Mouse (Mus musculus): Measurements from ENCODE around the gene Hsdl1. TPM values are rescaled to one million over a fixed set of nuclear protein-coding genes. Genes with fewer than 3 reads are reported as not detected.

Gene Hsdl1
- polyA plus RNA-seq, 1 experiment from 2014 or later, result 87.6 TPM

GRCm38 (mm10) chr8:119616811-119617210 lies 41.8 kb upstream of the Hsdl1 start:
- no peak overlapping the region for H3K9ac ChIP-seq (ENCODE audit: low read length)
- no peak for DNase-seq (ENCODE audit: low spot score)
- no peaks in the 10 kb centered on the region for H3K4me1 ChIP-seq (ENCODE audit: control insufficient read depth, insufficient read depth, low read length)
- no peak overlapping the region for H3K4me3 ChIP-seq (ENCODE audit: low read depth, low read length)
- H3K27me3 ChIP-seq (ENCODE audit: control insufficient read depth, insufficient read depth, low read length), result no peaks in the 10 kb centered on the region
- H3K27ac ChIP-seq (ENCODE audit: low read depth, low read length), result no peak overlapping the region
- no peaks in the 10 kb centered on the region for H3K9me3 ChIP-seq (ENCODE audit: control insufficient read depth, low read length)
- no peaks in the 10 kb centered on the region for H3K36me3 ChIP-seq (ENCODE audit: control insufficient read depth, insufficient read depth, low read length)
- H3K4me2 ChIP-seq (ENCODE audit: low read depth), result no peak overlapping the region
- 88% methylated on average over 4 of the region's 4 CpGs for WGBS
- ATAC-seq (ENCODE audit: insufficient read depth, low FRiP score, low TSS enrichment), result no peak

- H3K36me3 ChIP-seq (ENCODE audit: control insufficient read depth, insufficient read depth, low read length), result no peaks in the 10 kb centered on the region
- 76% methylated on average over 5 of the region's 7 CpGs for WGBS
- H3K27ac ChIP-seq (ENCODE audit: low read depth, low read length), result no peak overlapping the region
- no peak overlapping the region for H3K4me2 ChIP-seq (ENCODE audit: low read depth)
- no peak overlapping the region for H3K9ac ChIP-seq (ENCODE audit: low read length)
- H3K4me1 ChIP-seq (ENCODE audit: control insufficient read depth, insufficient read depth, low read length), result no peaks in the 10 kb centered on the region
- no peak for ATAC-seq (ENCODE audit: insufficient read depth, low FRiP score, low TSS enrichment)
- DNase-seq (ENCODE audit: low spot score), result no peak
- H3K4me3 ChIP-seq (ENCODE audit: low read depth, low read length), result no peak overlapping the region
- no peaks in the 10 kb centered on the region for H3K9me3 ChIP-seq (ENCODE audit: control insufficient read depth, low read length)
- no peaks in the 10 kb centered on the region for H3K27me3 ChIP-seq (ENCODE audit: control insufficient read depth, insufficient read depth, low read length)
Measured at GRCm38 (mm10) chr8:119616358-119616757, 41.4 kb upstream of the Hsdl1 start.

- H3K4me3 ChIP-seq (ENCODE audit: low read depth, low read length), result no peak overlapping the region
- no peaks in the 10 kb centered on the region for H3K4me1 ChIP-seq (ENCODE audit: control insufficient read depth, insufficient read depth, low read length)
- no peaks in the 10 kb centered on the region for H3K36me3 ChIP-seq (ENCODE audit: control insufficient read depth, insufficient read depth, low read length)
- 79% methylated on average over 14 of the region's 14 CpGs for WGBS
- no peaks in the 10 kb centered on the region for H3K9me3 ChIP-seq (ENCODE audit: control insufficient read depth, low read length)
- ATAC-seq (ENCODE audit: insufficient read depth, low FRiP score, low TSS enrichment) (no peak), DNase-seq (ENCODE audit: low spot score) (no peak)
- no peak overlapping the region for H3K27ac ChIP-seq (ENCODE audit: low read depth, low read length)
- H3K27me3 ChIP-seq (ENCODE audit: control insufficient read depth, insufficient read depth, low read length), result no peaks in the 10 kb centered on the region
- no peak overlapping the region for H3K4me2 ChIP-seq (ENCODE audit: low read depth)
- H3K9ac ChIP-seq (ENCODE audit: low read length), result no peak overlapping the region
Measured at GRCm38 (mm10) chr8:119615096-119615495, 40.1 kb upstream of the Hsdl1 start.

GRCm38 (mm10) chr8:119612471-119612870 lies 37.5 kb upstream of the Hsdl1 start, which contains the start of gene Adad2:
TSS of gene Adad2 (plus strand) at chr8:119612747.
- H3K9ac ChIP-seq (ENCODE audit: low read length), result no peak within 1 kb of the TSS
- no peaks in the 10 kb centered on the region for H3K9me3 ChIP-seq (ENCODE audit: control insufficient read depth, low read length)
- H3K27me3 ChIP-seq (ENCODE audit: control insufficient read depth, insufficient read depth, low read length), result no peaks in the 10 kb centered on the region
- WGBS, result 81% methylated on average over 26 of the region's 26 CpGs
- H3K36me3 ChIP-seq (ENCODE audit: control insufficient read depth, insufficient read depth, low read length), result no peaks in the 10 kb centered on the region
- no peaks in the 10 kb centered on the region for H3K4me1 ChIP-seq (ENCODE audit: control insufficient read depth, insufficient read depth, low read length)
- H3K4me2 ChIP-seq (ENCODE audit: low read depth), result no peak within 1 kb of the TSS
- H3K27ac ChIP-seq (ENCODE audit: low read depth, low read length), result no peak within 1 kb of the TSS
- ATAC-seq (ENCODE audit: insufficient read depth, low FRiP score, low TSS enrichment), result no peak
- DNase-seq (ENCODE audit: low spot score), result no peak
- no peak within 1 kb of the TSS for H3K4me3 ChIP-seq (ENCODE audit: low read depth, low read length)

- Histone ChIP-seq H3K27me3 (ENCODE audit: control insufficient read depth, insufficient read depth, low read length) (no peaks in the 10 kb centered on the region), H3K4me1 (ENCODE audit: control insufficient read depth, insufficient read depth, low read length) (peaks cover 6% of the 10 kb centered on the region), H3K27ac (ENCODE audit: low read depth, low read length) (no peak overlapping the region), H3K4me2 (ENCODE audit: low read depth) (no peak overlapping the region), H3K9me3 (ENCODE audit: control insufficient read depth, low read length) (no peaks in the 10 kb centered on the region), H3K4me3 (ENCODE audit: low read depth, low read length) (no peak overlapping the region), H3K36me3 (ENCODE audit: control insufficient read depth, insufficient read depth, low read length) (peaks cover 4% of the 10 kb centered on the region), H3K9ac (ENCODE audit: low read length) (no peak overlapping the region)
- ATAC-seq (ENCODE audit: insufficient read depth, low FRiP score, low TSS enrichment) (no peak), DNase-seq (ENCODE audit: low spot score) (no peak)
- 85% methylated on average over 2 of the region's 2 CpGs for WGBS
Measured at GRCm38 (mm10) chr8:119606224-119606623, 31.2 kb upstream of the Hsdl1 start.

GRCm38 (mm10) chr8:119604996-119605395 lies 30.0 kb upstream of the Hsdl1 start, which contains the start of gene Taf1c:
TSS of gene Taf1c (minus strand) at chr8:119605222.
- no peaks in the 10 kb centered on the region for H3K9me3 ChIP-seq (ENCODE audit: control insufficient read depth, low read length)
- no peaks in the 10 kb centered on the region for H3K27me3 ChIP-seq (ENCODE audit: control insufficient read depth, insufficient read depth, low read length)
- DNase-seq (ENCODE audit: low spot score), result peak; percentile 93
- H3K4me1 ChIP-seq (ENCODE audit: control insufficient read depth, insufficient read depth, low read length), result peaks cover 6% of the 10 kb centered on the region
- ATAC-seq (ENCODE audit: insufficient read depth, low FRiP score, low TSS enrichment), result peak; percentile 58; the same call in 1 of the 2 replicates
- H3K9ac ChIP-seq (ENCODE audit: low read length), result peak within 1 kb of the TSS; percentile 82
- peak within 1 kb of the TSS; percentile 84 for H3K4me3 ChIP-seq (ENCODE audit: low read depth, low read length)
- peaks cover 6% of the 10 kb centered on the region for H3K36me3 ChIP-seq (ENCODE audit: control insufficient read depth, insufficient read depth, low read length)
- no peak within 1 kb of the TSS for H3K27ac ChIP-seq (ENCODE audit: low read depth, low read length)
- H3K4me2 ChIP-seq (ENCODE audit: low read depth), result peak within 1 kb of the TSS; percentile 74
- WGBS, result 0% methylated on average over 23 of the region's 23 CpGs

GRCm38 (mm10) chr8:119604398-119604803 lies 29.4 kb upstream of the Hsdl1 start:
- ATAC-seq (ENCODE audit: insufficient read depth, low FRiP score, low TSS enrichment), result no peak
- 50% methylated on average over 12 of the region's 12 CpGs for WGBS
- Histone ChIP-seq H3K27me3 (ENCODE audit: control insufficient read depth, insufficient read depth, low read length) (no peaks in the 10 kb centered on the region), H3K9ac (ENCODE audit: low read length) (peak overlapping the region; percentile 82), H3K4me3 (ENCODE audit: low read depth, low read length) (peak overlapping the region; percentile 84), H3K4me2 (ENCODE audit: low read depth) (peak overlapping the region; percentile 74), H3K9me3 (ENCODE audit: control insufficient read depth, low read length) (no peaks in the 10 kb centered on the region), H3K4me1 (ENCODE audit: control insufficient read depth, insufficient read depth, low read length) (peaks cover 6% of the 10 kb centered on the region), H3K36me3 (ENCODE audit: control insufficient read depth, insufficient read depth, low read length) (peaks cover 7% of the 10 kb centered on the region), H3K27ac (ENCODE audit: low read depth, low read length) (no peak overlapping the region)
- no peak for DNase-seq (ENCODE audit: low spot score)

GRCm38 (mm10) chr8:119603771-119604170 lies 28.8 kb upstream of the Hsdl1 start:
- ATAC-seq (ENCODE audit: insufficient read depth, low FRiP score, low TSS enrichment) (no peak), DNase-seq (ENCODE audit: low spot score) (no peak)
- peaks cover 6% of the 10 kb centered on the region for H3K4me1 ChIP-seq (ENCODE audit: control insufficient read depth, insufficient read depth, low read length)
- H3K4me2 ChIP-seq (ENCODE audit: low read depth), result peak overlapping the region; percentile 74
- H3K36me3 ChIP-seq (ENCODE audit: control insufficient read depth, insufficient read depth, low read length), result peaks cover 11% of the 10 kb centered on the region
- 92% methylated on average over 4 of the region's 4 CpGs for WGBS
- H3K9ac ChIP-seq (ENCODE audit: low read length), result 0 out of 2 replicates have a peak overlapping the region, but pooled peaks have one; percentile 82
- H3K9me3 ChIP-seq (ENCODE audit: control insufficient read depth, low read length), result no peaks in the 10 kb centered on the region
- H3K27ac ChIP-seq (ENCODE audit: low read depth, low read length), result no peak overlapping the region
- no peak overlapping the region for H3K4me3 ChIP-seq (ENCODE audit: low read depth, low read length)
- H3K27me3 ChIP-seq (ENCODE audit: control insufficient read depth, insufficient read depth, low read length), result no peaks in the 10 kb centered on the region

- ATAC-seq (ENCODE audit: insufficient read depth, low FRiP score, low TSS enrichment) (no peak), DNase-seq (ENCODE audit: low spot score) (no peak)
- H3K4me3 ChIP-seq (ENCODE audit: low read depth, low read length), result no peak overlapping the region
- H3K27ac ChIP-seq (ENCODE audit: low read depth, low read length), result no peak overlapping the region
- H3K27me3 ChIP-seq (ENCODE audit: control insufficient read depth, insufficient read depth, low read length), result no peaks in the 10 kb centered on the region
- no peaks in the 10 kb centered on the region for H3K9me3 ChIP-seq (ENCODE audit: control insufficient read depth, low read length)
- no peaks in the 10 kb centered on the region for H3K36me3 ChIP-seq (ENCODE audit: control insufficient read depth, insufficient read depth, low read length)
- no peak overlapping the region for H3K4me2 ChIP-seq (ENCODE audit: low read depth)
- WGBS, result 91% methylated on average over 7 of the region's 7 CpGs
- no peak overlapping the region for H3K9ac ChIP-seq (ENCODE audit: low read length)
- peaks cover 5% of the 10 kb centered on the region; the same call in 1 of the 2 replicates for H3K4me1 ChIP-seq (ENCODE audit: control insufficient read depth, insufficient read depth, low read length)
Measured at GRCm38 (mm10) chr8:119591456-119591855, 16.5 kb upstream of the Hsdl1 start.
